Mouse (Mus musculus): Measurements from ENCODE around the gene Tor3a. TPM values are rescaled to one million over a fixed set of nuclear protein-coding genes. Genes with fewer than 3 reads are reported as not detected.

Gene Tor3a
- polyA plus RNA-seq, 1 experiment from 2014 or later, result 4.0 TPM

- DNase-seq (ENCODE audit: low spot score) (no peak), ATAC-seq (ENCODE audit: insufficient read depth, low FRiP score, low TSS enrichment) (no peak)
- Histone ChIP-seq H3K27me3 (ENCODE audit: control insufficient read depth, insufficient read depth, low read length) (no peaks in the 10 kb centered on the region), H3K9ac (ENCODE audit: low read length) (no peak overlapping the region), H3K4me3 (ENCODE audit: low read depth, low read length) (no peak overlapping the region), H3K36me3 (ENCODE audit: control insufficient read depth, insufficient read depth, low read length) (peaks cover 11% of the 10 kb centered on the region), H3K4me1 (ENCODE audit: control insufficient read depth, insufficient read depth, low read length) (no peaks in the 10 kb centered on the region), H3K9me3 (ENCODE audit: control insufficient read depth, low read length) (no peaks in the 10 kb centered on the region), H3K4me2 (ENCODE audit: low read depth) (no peak overlapping the region), H3K27ac (ENCODE audit: low read depth, low read length) (no peak overlapping the region)
- WGBS, result 71% methylated on average over 13 of the region's 13 CpGs
Measured at GRCm38 (mm10) chr1:156644780-156645523, 29.2 kb downstream of the Tor3a start.

- ATAC-seq (ENCODE audit: insufficient read depth, low FRiP score, low TSS enrichment), result no peak
- Histone ChIP-seq H3K9ac (ENCODE audit: low read length) (no peak overlapping the region), H3K4me2 (ENCODE audit: low read depth) (no peak overlapping the region), H3K4me1 (ENCODE audit: control insufficient read depth, insufficient read depth, low read length) (no peaks in the 10 kb centered on the region), H3K27ac (ENCODE audit: low read depth, low read length) (no peak overlapping the region), H3K4me3 (ENCODE audit: low read depth, low read length) (no peak overlapping the region), H3K36me3 (ENCODE audit: control insufficient read depth, insufficient read depth, low read length) (peaks cover 11% of the 10 kb centered on the region), H3K27me3 (ENCODE audit: control insufficient read depth, insufficient read depth, low read length) (no peaks in the 10 kb centered on the region), H3K9me3 (ENCODE audit: control insufficient read depth, low read length) (no peaks in the 10 kb centered on the region)
- WGBS, result 67% methylated on average over 10 of the region's 10 CpGs
- no peak for DNase-seq (ENCODE audit: low spot score)
Measured at GRCm38 (mm10) chr1:156644061-156644460, 30.1 kb downstream of the Tor3a start.

GRCm38 (mm10) chr1:156642813-156643212, 31.3 kb downstream of the Tor3a start:
- Histone ChIP-seq H3K4me3 (ENCODE audit: low read depth, low read length) (no peak overlapping the region), H3K4me1 (ENCODE audit: control insufficient read depth, insufficient read depth, low read length) (no peaks in the 10 kb centered on the region), H3K9ac (ENCODE audit: low read length) (no peak overlapping the region), H3K27ac (ENCODE audit: low read depth, low read length) (no peak overlapping the region), H3K27me3 (ENCODE audit: control insufficient read depth, insufficient read depth, low read length) (no peaks in the 10 kb centered on the region), H3K4me2 (ENCODE audit: low read depth) (no peak overlapping the region), H3K9me3 (ENCODE audit: control insufficient read depth, low read length) (no peaks in the 10 kb centered on the region), H3K36me3 (ENCODE audit: control insufficient read depth, insufficient read depth, low read length) (peaks cover 11% of the 10 kb centered on the region)
- no peak for DNase-seq (ENCODE audit: low spot score)
- 74% methylated on average over 12 of the region's 12 CpGs for WGBS
- no peak for ATAC-seq (ENCODE audit: insufficient read depth, low FRiP score, low TSS enrichment)

- 94% methylated on average over 10 of the region's 10 CpGs for WGBS
- no peaks in the 10 kb centered on the region for H3K9me3 ChIP-seq (ENCODE audit: control insufficient read depth, low read length)
- H3K36me3 ChIP-seq (ENCODE audit: control insufficient read depth, insufficient read depth, low read length), result peaks cover 11% of the 10 kb centered on the region
- DNase-seq (ENCODE audit: low spot score) (no peak), ATAC-seq (ENCODE audit: insufficient read depth, low FRiP score, low TSS enrichment) (no peak)
- H3K4me1 ChIP-seq (ENCODE audit: control insufficient read depth, insufficient read depth, low read length), result no peaks in the 10 kb centered on the region
- H3K9ac ChIP-seq (ENCODE audit: low read length), result no peak overlapping the region
- no peak overlapping the region for H3K4me2 ChIP-seq (ENCODE audit: low read depth)
- no peaks in the 10 kb centered on the region for H3K27me3 ChIP-seq (ENCODE audit: control insufficient read depth, insufficient read depth, low read length)
- H3K27ac ChIP-seq (ENCODE audit: low read depth, low read length), result no peak overlapping the region
- H3K4me3 ChIP-seq (ENCODE audit: low read depth, low read length), result no peak overlapping the region
Measured at GRCm38 (mm10) chr1:156641808-156642207, 32.3 kb downstream of the Tor3a start.

GRCm38 (mm10) chr1:156640577-156640976, 33.6 kb downstream of the Tor3a start:
- Histone ChIP-seq H3K36me3 (ENCODE audit: control insufficient read depth, insufficient read depth, low read length) (peaks cover 12% of the 10 kb centered on the region), H3K4me1 (ENCODE audit: control insufficient read depth, insufficient read depth, low read length) (no peaks in the 10 kb centered on the region), H3K4me2 (ENCODE audit: low read depth) (no peak overlapping the region), H3K27me3 (ENCODE audit: control insufficient read depth, insufficient read depth, low read length) (no peaks in the 10 kb centered on the region), H3K27ac (ENCODE audit: low read depth, low read length) (no peak overlapping the region), H3K4me3 (ENCODE audit: low read depth, low read length) (no peak overlapping the region), H3K9ac (ENCODE audit: low read length) (no peak overlapping the region), H3K9me3 (ENCODE audit: control insufficient read depth, low read length) (no peaks in the 10 kb centered on the region)
- WGBS, result 83% methylated on average over 4 of the region's 4 CpGs
- DNase-seq (ENCODE audit: low spot score) (no peak), ATAC-seq (ENCODE audit: insufficient read depth, low FRiP score, low TSS enrichment) (no peak)

- Histone ChIP-seq H3K27ac (ENCODE audit: low read depth, low read length) (no peak overlapping the region), H3K4me3 (ENCODE audit: low read depth, low read length) (no peak overlapping the region), H3K9ac (ENCODE audit: low read length) (no peak overlapping the region), H3K9me3 (ENCODE audit: control insufficient read depth, low read length) (no peaks in the 10 kb centered on the region), H3K36me3 (ENCODE audit: control insufficient read depth, insufficient read depth, low read length) (peaks cover 12% of the 10 kb centered on the region), H3K4me1 (ENCODE audit: control insufficient read depth, insufficient read depth, low read length) (no peaks in the 10 kb centered on the region), H3K4me2 (ENCODE audit: low read depth) (no peak overlapping the region), H3K27me3 (ENCODE audit: control insufficient read depth, insufficient read depth, low read length) (no peaks in the 10 kb centered on the region)
- no peak for ATAC-seq (ENCODE audit: insufficient read depth, low FRiP score, low TSS enrichment)
- 95% methylated on average over 5 of the region's 5 CpGs for WGBS
- no peak for DNase-seq (ENCODE audit: low spot score)
Measured at GRCm38 (mm10) chr1:156639455-156639854, 34.7 kb downstream of the Tor3a start.

- peaks cover 12% of the 10 kb centered on the region for H3K36me3 ChIP-seq (ENCODE audit: control insufficient read depth, insufficient read depth, low read length)
- H3K9ac ChIP-seq (ENCODE audit: low read length), result no peak overlapping the region
- no peaks in the 10 kb centered on the region for H3K9me3 ChIP-seq (ENCODE audit: control insufficient read depth, low read length)
- 87% methylated on average over 2 of the region's 2 CpGs for WGBS
- ATAC-seq (ENCODE audit: insufficient read depth, low FRiP score, low TSS enrichment) (no peak), DNase-seq (ENCODE audit: low spot score) (no peak)
- H3K27me3 ChIP-seq (ENCODE audit: control insufficient read depth, insufficient read depth, low read length), result no peaks in the 10 kb centered on the region
- H3K4me1 ChIP-seq (ENCODE audit: control insufficient read depth, insufficient read depth, low read length), result no peaks in the 10 kb centered on the region
- H3K4me2 ChIP-seq (ENCODE audit: low read depth), result no peak overlapping the region
- no peak overlapping the region for H3K27ac ChIP-seq (ENCODE audit: low read depth, low read length)
- H3K4me3 ChIP-seq (ENCODE audit: low read depth, low read length), result no peak overlapping the region
Measured at GRCm38 (mm10) chr1:156635148-156635547, 39.0 kb downstream of the Tor3a start.

- Histone ChIP-seq H3K36me3 (ENCODE audit: control insufficient read depth, insufficient read depth, low read length) (peaks cover 14% of the 10 kb centered on the region), H3K27me3 (ENCODE audit: control insufficient read depth, insufficient read depth, low read length) (no peaks in the 10 kb centered on the region), H3K4me1 (ENCODE audit: control insufficient read depth, insufficient read depth, low read length) (no peaks in the 10 kb centered on the region), H3K4me3 (ENCODE audit: low read depth, low read length) (no peak overlapping the region), H3K27ac (ENCODE audit: low read depth, low read length) (no peak overlapping the region), H3K9me3 (ENCODE audit: control insufficient read depth, low read length) (no peaks in the 10 kb centered on the region), H3K9ac (ENCODE audit: low read length) (no peak overlapping the region), H3K4me2 (ENCODE audit: low read depth) (no peak overlapping the region)
- ATAC-seq (ENCODE audit: insufficient read depth, low FRiP score, low TSS enrichment), result no peak
- no peak for DNase-seq (ENCODE audit: low spot score)
- WGBS, result 80% methylated on average over 10 of the region's 10 CpGs
Measured at GRCm38 (mm10) chr1:156633095-156633494, 41.1 kb downstream of the Tor3a start.

- H3K27me3 ChIP-seq (ENCODE audit: control insufficient read depth, insufficient read depth, low read length), result no peaks in the 10 kb centered on the region
- DNase-seq (ENCODE audit: low spot score) (no peak), ATAC-seq (ENCODE audit: insufficient read depth, low FRiP score, low TSS enrichment) (no peak)
- no peaks in the 10 kb centered on the region for H3K9me3 ChIP-seq (ENCODE audit: control insufficient read depth, low read length)
- peaks cover 12% of the 10 kb centered on the region for H3K36me3 ChIP-seq (ENCODE audit: control insufficient read depth, insufficient read depth, low read length)
- no peak overlapping the region for H3K4me2 ChIP-seq (ENCODE audit: low read depth)
- no peak overlapping the region for H3K27ac ChIP-seq (ENCODE audit: low read depth, low read length)
- H3K4me3 ChIP-seq (ENCODE audit: low read depth, low read length), result no peak overlapping the region
- H3K9ac ChIP-seq (ENCODE audit: low read length), result no peak overlapping the region
- H3K4me1 ChIP-seq (ENCODE audit: control insufficient read depth, insufficient read depth, low read length), result no peaks in the 10 kb centered on the region
Measured at GRCm38 (mm10) chr1:156630965-156631364, 43.2 kb downstream of the Tor3a start.
